Mouse (Mus musculus) heart, postnatal 0 days (tissue): ENCODE data around the gene Fam49a.

Experiments
- CTCF ChIP-seq: IDR thresholded peaks from 2 replicates; pipeline ENCODE4 v1.5.1; 2016; ENCODE audit warnings: antibody characterized with exemption, control low read depth, low read depth
- EP300 ChIP-seq: IDR thresholded peaks from 2 replicates; pipeline ENCODE4 v1.6.1; 2016; ENCODE audit warnings: antibody characterized with exemption, low read depth

GRCm38 (mm10) chr12:12288586-12288985, 26.6 kb downstream of the Fam49a start:
- TF ChIP-seq CTCF (no peak), EP300 (no peak)
